Mouse (Mus musculus) kidney, adult 11 months (tissue): ENCODE data around the gene Sparc.
"Not testable (repeated sequence)": the region's sequence is repeated elsewhere in the genome, so short reads cannot be mapped to it uniquely, and the experiment has no call there.

Source experiments
- DNase-seq: peaks from one replicate; pipeline ENCODE4 v3.0.0; 2022

Sparc gene

GRCm38 (mm10) chr11:55436089-55436488, 13.1 kb upstream of the Sparc start:
- DNase-seq = no peak

GRCm38 (mm10) chr11:55432981-55433380, 10.0 kb upstream of the Sparc start:
- no peak for DNase-seq

GRCm38 (mm10) chr11:55429973-55430372, 7.0 kb upstream of the Sparc start:
- no peak for DNase-seq

- DNase-seq = peak; percentile 81
Observed at GRCm38 (mm10) chr11:55428186-55429012, 5.4 kb upstream of the Sparc start.

GRCm38 (mm10) chr11:55424746-55425360, 1.9 kb upstream of the Sparc start:
- DNase-seq = no peak

- no peak for DNase-seq
Observed at GRCm38 (mm10) chr11:55423756-55424155, 773 bp upstream of the Sparc start.

GRCm38 (mm10) chr11:55419678-55420307, 3.2 kb downstream of the Sparc start:
- peak; percentile 51 for DNase-seq

- DNase-seq = no peak
Observed at GRCm38 (mm10) chr11:55419296-55419677, 3.7 kb downstream of the Sparc start.

GRCm38 (mm10) chr11:55418704-55419061, 4.3 kb downstream of the Sparc start:
- DNase-seq = no peak

GRCm38 (mm10) chr11:55417898-55418703, 4.9 kb downstream of the Sparc start:
- no peak for DNase-seq

GRCm38 (mm10) chr11:55416609-55417265, 6.2 kb downstream of the Sparc start:
- DNase-seq = no peak

GRCm38 (mm10) chr11:55415731-55416130, 7.3 kb downstream of the Sparc start:
- DNase-seq = not testable (repeated sequence)

GRCm38 (mm10) chr11:55415036-55415704, 7.8 kb downstream of the Sparc start:
- peak; percentile 36 for DNase-seq

- peak; percentile 43 for DNase-seq
Observed at GRCm38 (mm10) chr11:55414314-55414713, 8.7 kb downstream of the Sparc start.

GRCm38 (mm10) chr11:55413416-55413796, 9.6 kb downstream of the Sparc start:
- no peak for DNase-seq

GRCm38 (mm10) chr11:55412680-55413415, 10.1 kb downstream of the Sparc start:
- DNase-seq = no peak

GRCm38 (mm10) chr11:55412034-55412433, 10.9 kb downstream of the Sparc start:
- no peak for DNase-seq

- no peak for DNase-seq
Observed at GRCm38 (mm10) chr11:55410502-55410901, 12.5 kb downstream of the Sparc start.

GRCm38 (mm10) chr11:55410005-55410404, 13.0 kb downstream of the Sparc start:
- DNase-seq = no peak

- no peak for DNase-seq
Observed at GRCm38 (mm10) chr11:55407133-55407532, 15.8 kb downstream of the Sparc start.
